Mouse (Mus musculus) 416B (cell line): ENCODE data around the gene Tcf25.
A peak's percentile ranks its signal among the peaks of the same experiment; 100 is the strongest.

Source experiments
- DNase-seq: peaks from one replicate; pipeline ENCODE4 v3.0.0; 2011; ENCODE audit warnings: low read depth

Tcf25 gene

DNA sequence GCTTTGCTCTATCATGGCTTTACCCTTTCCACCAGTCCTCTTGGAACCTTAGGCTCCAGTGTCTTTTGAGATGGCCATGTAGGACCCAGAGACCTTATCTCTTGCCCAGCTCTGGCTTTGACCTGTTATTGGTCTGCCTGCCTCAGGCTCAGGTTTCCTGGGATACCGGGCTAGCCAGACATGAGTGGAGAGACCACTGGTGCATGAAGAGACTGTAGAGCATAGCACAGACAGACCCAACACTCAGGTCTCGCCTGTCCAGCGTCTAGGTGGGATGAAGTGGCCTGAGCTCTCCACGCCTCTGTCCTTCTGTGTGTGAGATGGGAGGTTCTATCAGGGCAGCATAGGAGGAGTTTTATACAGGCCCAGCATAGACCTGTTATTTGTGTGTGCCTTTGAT is 24.5 kb upstream of the Tcf25 start:
- no peak for DNase-seq

DNA sequence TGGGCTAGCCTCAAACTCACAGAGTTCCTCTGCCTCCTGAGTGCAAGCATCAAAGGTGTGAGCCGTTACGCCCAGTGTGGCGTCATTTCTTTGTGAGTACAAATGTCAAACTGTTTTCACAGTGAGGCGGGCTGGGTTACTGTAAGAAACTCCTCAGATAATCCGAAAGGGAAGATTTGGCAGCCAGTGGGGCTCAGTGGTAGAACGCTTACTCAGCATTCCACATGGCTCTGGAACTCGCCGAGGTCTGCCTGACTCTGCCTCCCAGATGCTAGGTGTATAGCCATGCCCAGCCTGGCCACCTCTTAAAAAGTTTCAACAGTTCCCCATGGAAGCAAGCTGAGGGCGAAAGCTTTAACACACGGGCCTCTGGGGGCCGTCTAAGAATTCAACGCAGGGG is 21.4 kb upstream of the Tcf25 start:
- DNase-seq = no peak

DNA sequence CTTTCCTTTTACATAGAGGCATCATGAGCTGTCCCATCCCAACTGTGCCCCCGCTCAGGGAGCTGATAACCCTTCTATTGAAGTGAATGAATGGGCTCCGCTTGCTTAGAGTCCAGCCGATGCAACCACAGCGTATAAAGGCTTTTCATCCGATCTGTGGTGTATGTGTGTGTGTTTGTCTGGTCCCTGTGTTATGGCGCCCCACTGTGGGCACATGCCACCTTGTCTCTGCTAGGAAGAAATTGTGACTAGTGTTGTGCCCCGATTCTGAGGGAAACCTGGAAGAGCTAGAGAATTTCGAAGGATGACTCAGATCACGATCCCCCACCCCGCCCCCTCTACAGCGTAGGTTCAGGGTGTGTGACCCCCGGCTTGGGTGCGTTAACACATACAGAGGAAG is 20.8 kb upstream of the Tcf25 start:
- peak; percentile 86 for DNase-seq

DNA sequence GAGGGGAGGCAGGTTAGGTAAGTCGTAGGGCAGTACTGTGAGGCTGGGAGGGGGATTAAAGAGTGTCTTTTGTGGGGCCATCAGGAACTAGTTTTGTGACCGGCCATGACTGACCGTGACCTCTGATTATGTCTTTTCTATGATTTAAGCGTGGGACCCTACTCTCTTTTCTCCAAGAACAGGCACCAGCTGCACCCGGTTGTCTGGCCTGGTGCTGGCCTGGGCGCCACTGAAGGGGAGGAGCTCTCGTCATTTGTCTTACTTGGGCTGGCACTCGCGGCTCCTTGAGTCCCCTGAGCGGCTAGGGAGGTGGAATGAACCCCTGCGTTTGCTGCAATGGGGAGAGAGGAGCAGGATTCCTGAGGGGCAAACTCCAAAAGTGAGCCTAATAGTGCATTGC is 20.3 kb upstream of the Tcf25 start:
- DNase-seq = no peak

DNA sequence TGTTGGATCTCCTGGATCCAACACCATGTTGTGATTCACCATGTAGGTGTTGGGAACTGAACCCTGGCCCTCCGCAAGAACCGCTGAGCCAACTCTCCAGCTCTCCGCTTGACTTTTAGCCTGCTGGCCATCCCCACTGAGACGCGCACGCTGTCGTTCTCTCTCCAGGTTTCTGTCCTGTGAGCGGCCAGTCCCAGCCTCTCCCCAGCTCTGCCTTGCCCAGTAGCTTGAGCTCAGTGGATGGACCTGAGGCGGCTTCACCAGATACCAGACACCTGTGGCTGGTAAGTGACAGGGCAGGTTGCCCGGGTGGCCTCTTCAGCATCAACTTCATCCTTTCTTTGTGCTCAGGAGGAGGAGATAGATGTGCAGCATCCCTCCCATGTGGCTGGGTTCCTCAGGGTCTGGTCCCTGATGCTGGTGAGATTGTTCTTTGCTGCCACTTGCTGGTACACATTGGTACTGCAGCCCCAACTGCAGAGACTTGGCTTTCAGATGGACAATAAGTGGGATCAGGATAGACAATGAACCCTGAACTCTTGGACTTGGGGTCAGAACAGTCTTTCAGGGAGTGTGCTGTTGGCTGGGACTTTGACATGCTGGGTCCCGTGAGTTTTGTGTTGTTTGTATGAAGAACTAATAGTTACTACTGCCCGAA is 12.3 kb upstream of the Tcf25 start:
- peak; percentile 82 for DNase-seq

DNA sequence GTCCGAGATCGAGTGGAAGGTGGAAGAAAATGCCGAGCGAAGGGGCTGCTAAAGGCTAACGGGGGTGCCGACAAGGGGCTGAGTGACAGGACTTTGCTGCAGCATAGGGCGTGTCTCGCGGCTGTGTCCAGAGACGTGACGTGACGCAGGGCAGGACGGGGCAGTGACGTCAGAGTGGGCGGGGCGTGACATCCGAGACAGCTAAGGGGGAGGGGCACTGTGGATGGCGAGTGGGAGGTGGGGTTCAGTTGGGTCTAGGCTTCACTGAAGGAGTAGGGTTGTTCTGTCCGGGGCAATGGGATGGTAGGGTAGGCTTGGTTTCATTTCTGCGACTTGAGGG is 656 bp downstream of the Tcf25 start:
- peak; percentile 95 for DNase-seq

DNA sequence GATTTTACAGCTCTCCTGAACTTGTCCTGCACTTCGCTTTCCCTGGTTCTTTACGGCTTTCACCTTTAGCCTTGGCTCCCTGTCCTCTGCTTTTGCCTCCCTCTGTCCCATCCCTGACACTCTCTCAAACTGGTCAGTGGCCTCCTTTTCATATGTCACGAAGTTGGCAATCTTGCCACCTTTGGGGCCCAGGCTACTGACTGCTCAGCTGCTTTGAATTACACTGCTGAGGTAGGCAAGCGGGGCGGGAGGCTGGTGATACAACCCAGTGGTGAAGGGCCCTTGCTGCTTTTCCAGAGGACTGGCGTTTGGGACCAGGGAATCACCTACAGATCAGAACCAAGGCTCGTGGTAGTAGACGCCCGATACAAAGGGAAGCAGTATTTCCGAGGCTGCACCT is 2.1 kb downstream of the Tcf25 start:
- no peak for DNase-seq

DNA sequence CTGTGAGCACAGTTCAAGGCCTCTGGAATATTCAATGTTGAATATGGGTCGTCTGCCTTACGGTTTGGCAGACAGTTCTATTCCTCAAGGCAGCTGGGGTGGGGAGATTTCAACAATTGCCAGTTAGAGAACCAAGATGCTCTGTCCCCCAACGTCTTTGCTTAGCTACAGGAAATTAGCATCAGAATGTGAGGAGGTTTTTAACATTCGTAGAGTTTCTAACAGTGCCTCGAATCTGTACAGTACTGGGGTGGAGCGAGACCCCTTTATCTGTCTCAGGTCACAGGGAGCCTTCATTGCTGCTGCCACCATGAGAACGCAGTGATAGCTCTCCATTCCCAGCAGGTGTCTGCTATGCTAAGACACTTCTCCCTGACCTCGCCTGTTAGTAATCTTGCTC is 2.6 kb downstream of the Tcf25 start:
- DNase-seq = no peak

DNA sequence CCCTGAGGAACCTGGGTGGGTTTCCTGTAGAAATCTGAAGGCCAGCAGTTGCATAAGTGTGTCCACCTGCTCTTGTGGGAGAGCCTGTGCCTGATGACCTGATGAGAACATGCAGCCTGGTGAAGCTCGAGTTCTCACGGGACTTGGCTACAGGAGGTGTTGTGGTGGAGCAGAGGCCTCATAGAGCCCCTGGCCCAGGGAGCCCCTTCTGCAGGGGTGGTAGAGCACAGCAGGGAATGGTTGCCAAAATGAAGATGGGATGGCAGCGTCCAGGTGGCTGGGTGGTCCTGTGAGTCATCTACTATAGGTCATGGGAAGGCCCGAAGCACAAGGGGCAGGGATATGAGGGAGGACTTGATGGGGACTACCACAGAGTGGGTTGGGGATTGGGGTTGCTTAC is 8.2 kb downstream of the Tcf25 start:
- no peak for DNase-seq

DNA sequence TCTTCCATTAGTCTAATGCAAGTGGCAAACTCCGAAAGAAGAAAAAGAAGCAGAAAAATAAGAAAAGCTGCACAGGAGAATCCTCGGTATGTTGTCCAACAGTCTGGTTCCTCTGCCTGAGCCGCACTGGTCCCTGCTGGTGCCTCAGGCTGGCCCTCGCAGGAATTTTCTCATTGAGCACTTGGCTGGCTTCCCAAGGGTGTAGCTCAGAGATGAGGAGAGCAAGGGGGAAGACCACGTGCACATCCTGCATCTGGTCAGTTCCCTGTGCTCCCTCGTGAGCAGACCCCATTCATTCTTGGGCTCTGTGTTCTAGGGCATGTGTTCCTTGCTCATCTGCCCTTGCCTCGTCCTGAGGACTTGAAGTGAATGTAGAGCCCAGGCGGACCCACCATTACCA is 9.0 kb downstream of the Tcf25 start:
- no peak for DNase-seq

DNA sequence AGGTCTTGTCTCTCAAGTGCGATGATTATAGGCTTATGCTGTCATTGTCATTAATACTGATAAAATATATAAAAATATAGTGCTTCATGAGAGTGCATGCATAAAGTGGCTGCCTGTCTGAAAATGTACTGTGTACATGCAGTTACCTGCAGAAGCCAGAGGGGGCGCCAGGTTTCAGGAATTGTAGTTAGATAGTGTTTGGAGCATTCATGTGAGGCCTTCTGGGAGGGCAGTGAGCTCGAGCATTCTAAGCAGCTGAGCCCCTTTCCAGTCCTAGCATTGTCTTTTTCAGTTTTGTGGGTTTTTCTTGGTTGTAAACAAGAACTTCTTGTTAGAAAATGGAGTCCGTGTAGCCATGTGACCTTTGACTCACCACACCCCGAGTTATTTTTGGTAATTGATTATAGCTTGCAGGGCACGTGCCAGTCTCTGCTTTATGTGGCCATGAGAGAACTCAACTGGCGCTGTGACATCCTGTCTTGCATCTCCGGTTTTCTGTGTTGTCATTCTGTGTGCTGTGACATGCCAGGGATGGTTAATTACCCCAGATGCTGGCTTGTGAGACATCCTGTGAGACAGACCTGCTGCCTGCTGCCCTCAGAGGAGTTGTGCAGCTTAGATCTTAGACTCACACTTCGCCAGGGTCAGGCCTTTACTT is 11.5 kb downstream of the Tcf25 start:
- DNase-seq = peak; percentile 59

DNA sequence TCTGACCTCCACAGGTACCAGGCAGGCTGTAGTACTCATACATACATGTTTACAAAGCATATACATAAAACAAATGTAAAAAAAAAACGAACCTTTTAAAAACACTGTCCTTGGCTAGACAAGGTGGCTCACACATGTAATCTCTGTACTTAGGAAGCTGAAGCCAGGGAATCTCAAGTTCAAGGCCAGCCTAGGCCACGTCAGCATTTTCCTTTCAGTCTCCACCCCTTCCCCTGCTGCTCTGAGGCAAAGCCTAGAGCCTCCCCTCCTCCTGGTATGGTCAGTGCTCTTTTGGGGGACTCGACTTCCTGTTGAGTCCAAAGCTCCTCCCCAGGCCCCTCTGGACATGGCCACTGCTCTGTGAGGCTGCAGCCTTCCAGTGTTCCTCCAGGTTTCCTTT is 13.5 kb downstream of the Tcf25 start:
- DNase-seq = no peak

DNA sequence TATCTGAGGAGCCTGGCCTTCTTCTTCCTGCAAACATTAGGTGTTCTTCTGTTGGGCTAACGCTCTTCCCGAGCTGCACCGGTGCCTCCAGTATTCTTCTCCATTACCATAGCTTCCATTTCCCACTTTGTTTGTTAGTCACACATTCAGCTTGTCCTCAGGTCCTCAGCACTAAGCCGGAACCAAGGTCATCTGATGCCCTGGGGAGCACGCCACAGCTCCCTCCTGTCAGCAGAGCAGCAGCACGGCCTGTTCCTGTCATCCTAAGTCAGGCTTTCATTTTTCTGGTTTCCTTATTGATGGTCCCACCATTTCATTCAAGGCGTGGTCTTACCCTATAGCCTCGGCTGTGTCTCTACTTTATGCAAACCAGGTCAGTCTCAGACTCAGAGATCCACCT is 14.2 kb downstream of the Tcf25 start:
- DNase-seq = no peak

DNA sequence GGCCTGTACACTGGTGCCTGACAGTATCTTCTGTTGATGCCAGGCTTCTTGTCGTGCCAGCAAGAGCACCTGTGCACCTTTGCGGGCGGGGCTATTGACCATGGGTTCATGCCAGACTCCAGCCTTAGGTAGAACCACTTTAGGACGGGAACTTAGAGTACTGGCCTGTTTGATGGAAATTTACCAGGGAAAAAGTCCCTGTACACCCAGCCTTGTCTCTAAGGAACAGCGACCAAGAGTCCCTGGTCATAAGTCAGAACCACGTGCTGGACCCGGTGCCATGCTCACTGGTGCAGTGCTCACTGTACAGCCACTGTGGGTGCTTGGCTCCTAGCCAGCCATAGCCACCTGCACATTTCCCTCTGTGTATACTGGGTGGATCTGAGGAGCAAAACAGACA is 15.5 kb downstream of the Tcf25 start:
- DNase-seq = no peak

DNA sequence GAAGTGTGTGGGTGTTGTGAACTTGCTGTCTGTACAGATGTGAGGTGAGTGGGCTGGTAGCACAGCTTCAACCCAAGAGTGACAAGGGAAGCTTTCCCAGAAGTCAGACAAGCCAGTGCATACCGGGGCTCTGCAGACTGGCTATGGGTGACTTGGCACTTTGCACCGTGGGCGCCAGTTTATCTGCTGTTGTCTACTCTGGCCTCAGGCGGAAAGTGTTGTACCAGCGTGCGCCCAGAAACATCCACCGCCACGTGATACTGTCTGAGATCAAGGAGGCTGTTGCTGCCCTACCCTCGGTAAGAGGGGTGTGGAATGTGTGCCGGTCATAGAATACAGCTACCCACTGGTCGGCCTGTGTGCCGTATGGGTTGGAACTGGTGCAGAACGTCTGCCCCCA is 24.8 kb downstream of the Tcf25 start:
- DNase-seq = no peak

DNA sequence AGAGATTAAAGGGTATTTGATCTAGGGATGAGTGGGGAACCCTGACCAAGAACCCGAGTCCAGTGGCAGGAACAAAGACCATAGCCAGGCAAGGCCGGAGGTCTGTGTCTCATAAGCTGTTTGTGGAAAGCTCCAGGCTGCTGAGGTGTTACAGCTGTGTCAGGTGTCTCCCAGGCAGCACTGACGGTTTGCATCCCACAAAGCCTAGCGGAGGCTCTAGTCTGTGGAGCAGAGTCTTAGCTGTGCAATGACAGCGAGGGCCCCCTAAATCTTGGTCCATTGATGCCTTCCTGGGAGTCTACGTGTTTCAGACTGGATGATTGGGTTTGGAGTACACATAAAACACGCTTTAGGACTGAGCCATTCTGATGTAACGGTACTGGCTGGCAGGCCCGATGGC is 28.4 kb downstream of the Tcf25 start:
- no peak for DNase-seq

DNA sequence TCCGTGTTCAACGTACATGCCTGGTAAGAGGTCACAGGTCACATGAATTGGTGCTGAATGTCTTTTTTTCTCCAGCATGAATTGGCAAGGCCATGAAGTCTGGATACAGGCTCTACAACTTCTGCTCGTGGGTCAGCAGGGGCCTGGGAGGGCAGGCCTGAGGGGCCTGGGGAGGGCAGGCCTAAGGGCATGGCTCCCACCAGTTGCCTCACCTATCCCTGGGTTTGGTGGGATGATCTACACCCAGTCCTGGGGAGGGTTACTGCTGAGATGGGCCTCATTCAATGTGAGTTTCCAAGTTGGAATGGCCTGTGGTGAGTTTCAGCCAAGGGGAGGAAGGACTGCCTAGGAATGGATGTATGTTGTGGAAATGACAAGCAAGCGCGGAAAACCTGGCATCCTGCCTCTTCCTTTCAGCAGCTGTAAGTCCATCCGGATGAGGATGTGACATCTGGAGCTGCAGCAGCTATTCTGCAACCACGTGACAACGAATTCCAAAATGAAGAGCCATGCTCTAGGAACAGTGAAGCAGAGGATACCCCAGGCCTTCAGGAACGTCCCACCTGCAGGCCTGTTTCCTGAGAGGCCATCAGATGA is 29.3 kb downstream of the Tcf25 start:
- no peak for DNase-seq

DNA sequence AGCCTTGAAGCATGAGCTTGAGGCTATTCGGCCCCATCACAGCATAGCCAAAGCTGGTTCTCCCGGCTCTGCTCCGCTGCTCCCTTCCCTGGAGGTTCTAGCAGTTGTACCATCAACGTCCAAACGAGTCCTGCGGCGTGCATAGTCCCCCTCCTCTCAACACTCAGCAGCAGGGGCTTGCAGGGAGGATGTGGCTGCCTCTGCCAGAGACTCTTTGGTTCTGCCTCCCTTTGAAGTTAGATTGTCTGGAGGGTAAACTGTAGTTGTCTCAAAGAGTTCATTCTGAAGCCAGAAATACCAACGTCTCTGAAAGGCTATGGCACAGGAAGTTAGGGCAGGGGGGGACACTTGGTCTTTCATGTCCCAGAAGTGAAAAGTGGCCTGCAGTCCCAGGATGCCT is 31.0 kb downstream of the Tcf25 start:
- no peak for DNase-seq

DNA sequence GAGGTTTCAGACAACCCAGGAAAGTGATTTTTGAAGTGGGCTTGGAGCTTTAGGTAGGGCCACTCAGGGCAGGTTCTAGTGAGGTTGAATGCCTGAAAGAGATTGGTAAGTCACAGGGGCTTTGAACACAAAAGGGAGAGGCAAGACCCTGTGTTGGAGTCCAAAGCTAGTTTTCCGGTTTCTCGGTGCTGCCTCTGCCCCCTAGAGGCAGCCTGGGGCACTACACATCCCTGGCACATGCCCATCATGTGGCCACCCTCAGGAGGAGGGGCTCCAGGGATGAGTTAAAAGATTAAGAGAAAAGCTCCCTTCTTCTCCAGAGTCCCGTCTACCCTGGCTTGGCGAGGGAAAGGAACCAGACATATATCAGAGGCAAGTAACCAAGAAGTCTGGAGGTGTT is 33.2 kb downstream of the Tcf25 start, which contains the start of gene Mc1r:
Mc1r (plus strand) TSS at position 322 of the 400 bp plus-strand sequence.
- DNase-seq = peak; percentile 69

DNA sequence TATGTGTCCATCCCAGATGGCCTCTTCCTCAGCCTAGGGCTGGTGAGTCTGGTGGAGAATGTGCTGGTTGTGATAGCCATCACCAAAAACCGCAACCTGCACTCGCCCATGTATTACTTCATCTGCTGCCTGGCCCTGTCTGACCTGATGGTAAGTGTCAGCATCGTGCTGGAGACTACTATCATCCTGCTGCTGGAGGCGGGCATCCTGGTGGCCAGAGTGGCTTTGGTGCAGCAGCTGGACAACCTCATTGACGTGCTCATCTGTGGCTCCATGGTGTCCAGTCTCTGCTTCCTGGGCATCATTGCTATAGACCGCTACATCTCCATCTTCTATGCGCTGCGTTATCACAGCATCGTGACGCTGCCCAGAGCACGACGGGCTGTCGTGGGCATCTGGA is 34.1 kb downstream of the Tcf25 start:
- DNase-seq = peak; percentile 62

DNA sequence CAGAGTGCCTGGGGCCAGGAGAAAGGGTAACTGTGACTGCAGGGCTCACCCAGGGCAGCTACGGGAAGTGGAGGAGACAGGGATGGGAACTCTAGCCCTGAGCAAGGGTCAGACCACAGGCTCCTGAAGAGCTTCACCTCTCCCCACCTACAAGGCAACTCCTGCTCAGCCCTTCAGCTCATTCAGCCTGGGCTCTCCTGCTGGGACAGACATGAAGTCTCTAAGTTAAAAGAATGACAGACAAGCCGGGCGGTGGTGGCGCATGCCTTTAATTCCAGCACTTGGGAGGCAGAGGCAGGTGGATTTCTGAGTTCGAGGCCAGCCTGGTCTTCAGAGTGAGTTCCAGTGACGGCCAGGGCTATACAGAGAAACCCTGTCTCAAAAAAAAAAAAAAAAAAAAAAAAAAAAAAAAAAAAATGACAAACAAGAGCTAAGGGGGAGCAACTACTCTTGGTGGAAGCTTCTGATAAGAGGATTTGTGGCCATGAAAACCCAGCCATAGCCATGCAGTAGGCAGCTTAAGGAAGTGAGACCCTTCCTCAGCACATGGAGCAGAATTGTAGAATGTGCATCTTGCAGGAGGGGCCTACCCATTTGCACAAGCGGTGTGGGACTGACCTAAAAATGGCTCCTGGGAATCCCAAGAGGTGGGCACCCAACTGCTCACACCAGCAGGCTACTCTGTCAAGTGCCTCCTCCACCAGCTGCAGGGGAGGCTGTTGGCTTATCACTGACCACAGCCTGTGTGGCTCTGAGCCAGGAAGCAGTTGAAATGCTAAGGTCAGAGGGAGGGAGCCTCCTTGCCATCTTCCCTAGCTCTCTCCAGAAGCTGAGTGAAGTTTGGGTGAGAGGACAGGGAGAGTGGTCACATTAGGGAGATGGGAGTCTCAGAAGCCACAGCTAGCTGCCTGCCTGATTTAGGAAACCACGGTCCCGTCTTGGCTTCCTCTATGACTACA is 35.3 kb downstream of the Tcf25 start:
- DNase-seq = peak; percentile 100

DNA sequence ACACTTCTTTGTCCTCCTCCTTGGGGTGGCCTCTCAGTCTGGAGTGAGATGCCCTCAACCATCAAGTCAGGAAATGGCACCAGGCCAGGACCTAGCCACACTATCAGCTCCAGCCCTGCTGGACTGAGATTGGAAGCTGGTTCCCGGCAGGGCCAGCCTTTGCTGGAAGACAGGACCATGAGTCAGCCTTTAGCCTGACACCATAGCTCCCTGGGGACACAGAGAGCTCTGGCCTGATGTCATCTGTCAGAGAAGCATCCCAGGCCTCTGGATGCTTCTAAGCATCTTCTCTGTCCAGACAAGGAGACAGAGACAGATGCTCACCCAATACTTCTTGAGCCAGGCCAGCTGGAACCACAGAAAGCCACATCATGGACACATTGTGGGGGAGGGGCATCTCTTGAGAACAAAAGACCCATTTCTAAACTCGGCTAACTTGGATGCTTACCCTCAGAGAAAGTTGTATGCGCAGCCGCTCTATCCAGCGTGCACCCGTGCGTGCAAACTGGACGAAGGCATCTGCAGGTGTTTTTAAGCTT is 36.6 kb downstream of the Tcf25 start:
- peak; percentile 91 for DNase-seq
